Mouse (Mus musculus): Measurements from ENCODE around the gene Pcgf5. TPM values are rescaled to one million over a fixed set of nuclear protein-coding genes. Genes with fewer than 3 reads are reported as not detected.

Pcgf5 gene
- polyA plus RNA-seq, 1 experiment from 2014 or later: 10.1 TPM

DNA sequence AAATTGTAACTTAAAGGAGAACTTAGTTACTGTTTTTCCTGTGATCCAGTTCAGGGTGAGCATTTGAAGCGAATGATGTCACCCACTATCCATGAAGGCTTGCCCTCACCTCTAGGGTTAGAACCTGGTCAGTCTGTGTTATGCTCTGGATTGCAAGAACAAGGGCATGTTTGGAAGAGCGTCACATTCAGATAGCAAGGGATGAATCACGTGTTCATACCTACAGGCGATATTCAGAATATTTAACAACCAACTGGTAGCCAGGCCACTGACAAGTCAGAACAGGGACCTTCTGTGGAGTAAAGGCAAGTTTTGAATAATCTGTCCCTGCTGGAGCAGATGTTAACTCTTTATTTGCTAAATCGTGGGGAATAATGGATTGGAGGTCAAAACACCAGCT lies 14.4 kb downstream of the Pcgf5 start:
- no peaks in the 10 kb centered on the region for H3K4me1 ChIP-seq
- H3K27ac ChIP-seq: no peak overlapping the region
- no peaks in the 10 kb centered on the region for H3K27me3 ChIP-seq
- H3K9ac ChIP-seq: no peak overlapping the region
- H3K9me3 ChIP-seq (replicated peaks): no peaks in the 10 kb centered on the region
- H3K4me2 ChIP-seq (replicated peaks): no peak overlapping the region
- 89% methylated on average over 5 of the region's 5 CpGs for WGBS
- H3K4me3 ChIP-seq: no peak overlapping the region
- no peaks in the 10 kb centered on the region for H3K36me3 ChIP-seq
- no peak for ATAC-seq (ENCODE audit: low FRiP score)

DNA sequence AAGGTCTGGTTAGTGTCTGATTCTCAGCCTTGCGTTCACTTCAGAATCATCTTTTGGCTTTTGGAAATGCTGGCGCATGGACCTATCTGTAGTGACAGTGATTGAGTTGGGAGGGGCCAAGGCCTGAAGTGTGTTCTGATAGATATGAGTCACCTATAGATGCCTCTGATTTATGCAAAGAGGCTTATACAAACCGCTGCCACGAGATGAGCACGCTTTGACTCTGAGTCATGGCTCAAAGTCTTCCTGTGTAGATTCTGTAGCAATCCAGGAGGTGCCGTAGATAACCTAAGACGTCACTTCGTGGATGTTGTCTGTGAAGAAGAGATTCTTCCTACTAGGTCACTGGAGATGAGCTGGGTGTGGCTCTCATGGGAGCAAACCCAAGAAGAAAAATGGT lies 16.6 kb downstream of the Pcgf5 start:
- no peak overlapping the region for H3K4me2 ChIP-seq (replicated peaks)
- H3K4me3 ChIP-seq: no peak overlapping the region
- WGBS: 90% methylated on average over 8 of the region's 8 CpGs
- H3K36me3 ChIP-seq: no peaks in the 10 kb centered on the region
- H3K9ac ChIP-seq: no peak overlapping the region
- H3K27ac ChIP-seq: no peak overlapping the region
- no peaks in the 10 kb centered on the region for H3K9me3 ChIP-seq (replicated peaks)
- no peak for ATAC-seq (ENCODE audit: low FRiP score)
- no peaks in the 10 kb centered on the region for H3K27me3 ChIP-seq
- H3K4me1 ChIP-seq: no peaks in the 10 kb centered on the region

DNA sequence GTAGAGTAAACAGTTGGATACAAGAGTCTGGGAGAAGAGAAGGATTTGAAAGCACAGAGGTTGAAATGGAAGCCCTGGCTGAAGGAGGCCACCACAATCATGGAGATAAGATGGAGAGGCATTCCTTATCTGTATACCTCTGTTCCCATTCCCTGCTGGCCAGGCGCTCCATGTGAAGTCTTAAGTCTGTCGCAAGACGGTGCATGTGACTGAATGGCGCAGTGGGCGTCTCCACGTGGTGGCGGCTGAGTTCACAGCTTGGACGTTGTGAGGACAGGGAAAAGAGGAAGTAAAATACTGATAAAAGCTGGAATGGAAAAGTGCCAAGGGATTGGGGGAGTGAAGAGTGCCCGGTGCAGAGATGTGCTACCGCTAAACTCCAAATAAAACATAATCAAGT lies 23.4 kb downstream of the Pcgf5 start:
- no peaks in the 10 kb centered on the region for H3K36me3 ChIP-seq
- WGBS: 91% methylated on average over 10 of the region's 10 CpGs
- no peak for ATAC-seq (ENCODE audit: low FRiP score)
- no peak overlapping the region for H3K27ac ChIP-seq
- no peak overlapping the region for H3K4me2 ChIP-seq (replicated peaks)
- no peaks in the 10 kb centered on the region for H3K27me3 ChIP-seq
- H3K4me3 ChIP-seq: no peak overlapping the region
- H3K9ac ChIP-seq: no peak overlapping the region
- H3K9me3 ChIP-seq (replicated peaks): no peaks in the 10 kb centered on the region
- no peaks in the 10 kb centered on the region for H3K4me1 ChIP-seq

DNA sequence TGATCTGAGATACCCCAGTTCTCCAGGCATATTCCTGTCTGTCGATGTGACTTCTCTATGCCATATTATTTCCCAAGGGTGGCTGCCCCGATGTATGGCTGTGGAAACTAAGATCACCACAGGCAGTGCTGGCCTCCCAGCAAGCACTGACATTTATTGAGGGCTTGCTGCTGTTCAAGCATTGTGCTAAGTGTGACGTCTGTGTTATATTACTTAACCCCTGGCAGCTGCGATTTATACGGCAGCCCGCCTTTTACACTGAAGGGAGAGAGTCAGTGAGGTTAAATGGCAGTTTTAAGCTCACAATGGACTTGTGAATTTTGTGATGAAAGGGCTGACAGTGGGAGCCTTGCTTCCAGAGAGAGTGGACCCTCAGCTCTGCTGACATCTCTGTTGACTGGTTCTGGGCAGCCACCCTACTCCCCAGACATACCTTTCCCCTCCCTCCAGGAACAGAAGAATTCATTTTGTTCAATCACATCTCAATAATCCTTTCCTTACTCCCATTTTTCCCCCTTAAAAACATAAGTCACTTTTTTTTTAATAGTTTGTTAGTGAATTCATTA lies 25.0 kb downstream of the Pcgf5 start:
- WGBS: 36% methylated on average over 6 of the region's 6 CpGs
- no peaks in the 10 kb centered on the region for H3K27me3 ChIP-seq
- ATAC-seq (ENCODE audit: low FRiP score): no peak
- no peaks in the 10 kb centered on the region for H3K36me3 ChIP-seq
- H3K9me3 ChIP-seq (replicated peaks): no peaks in the 10 kb centered on the region
- no peaks in the 10 kb centered on the region for H3K4me1 ChIP-seq
- no peak overlapping the region for H3K4me3 ChIP-seq
- no peak overlapping the region for H3K4me2 ChIP-seq (replicated peaks)
- H3K27ac ChIP-seq: no peak overlapping the region
- H3K9ac ChIP-seq: no peak overlapping the region; the same call in 1 of the 2 replicates

DNA sequence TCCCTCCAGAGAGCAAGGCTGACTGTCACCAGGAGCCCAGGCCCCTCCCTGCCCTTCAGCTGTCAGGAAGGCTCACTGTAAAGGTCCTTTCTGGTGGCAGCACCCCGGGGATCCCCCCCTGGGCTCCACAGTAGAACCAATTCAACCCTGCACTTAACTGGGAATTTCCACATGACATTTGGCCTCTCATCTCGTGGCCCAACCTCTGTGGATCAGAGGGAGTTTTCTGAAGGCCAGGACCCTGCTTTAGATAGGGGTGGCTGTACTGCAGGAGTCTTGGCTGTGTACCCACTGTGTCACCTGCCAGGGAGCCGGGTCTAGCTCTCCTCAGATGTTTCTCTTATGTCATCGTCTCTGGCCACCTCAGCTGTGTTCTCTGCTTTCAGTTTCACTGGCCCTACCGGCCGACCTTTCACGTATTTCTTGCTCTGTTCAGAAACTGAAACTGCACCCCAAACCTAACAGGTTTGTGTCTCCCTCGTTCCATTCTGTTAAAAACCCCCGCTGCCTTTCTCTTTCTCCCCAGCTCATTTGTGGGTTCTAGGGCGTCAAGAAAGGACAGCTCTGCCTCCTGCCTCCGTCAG lies 27.2 kb downstream of the Pcgf5 start:
- H3K4me3 ChIP-seq: no peak overlapping the region
- H3K9me3 ChIP-seq (replicated peaks): no peaks in the 10 kb centered on the region
- no peak for ATAC-seq (ENCODE audit: low FRiP score)
- 77% methylated on average over 11 of the region's 11 CpGs for WGBS
- H3K27ac ChIP-seq: no peak overlapping the region
- H3K4me1 ChIP-seq: no peaks in the 10 kb centered on the region
- no peak overlapping the region for H3K4me2 ChIP-seq (replicated peaks)
- H3K9ac ChIP-seq: no peak overlapping the region
- no peaks in the 10 kb centered on the region for H3K27me3 ChIP-seq
- no peaks in the 10 kb centered on the region for H3K36me3 ChIP-seq

DNA sequence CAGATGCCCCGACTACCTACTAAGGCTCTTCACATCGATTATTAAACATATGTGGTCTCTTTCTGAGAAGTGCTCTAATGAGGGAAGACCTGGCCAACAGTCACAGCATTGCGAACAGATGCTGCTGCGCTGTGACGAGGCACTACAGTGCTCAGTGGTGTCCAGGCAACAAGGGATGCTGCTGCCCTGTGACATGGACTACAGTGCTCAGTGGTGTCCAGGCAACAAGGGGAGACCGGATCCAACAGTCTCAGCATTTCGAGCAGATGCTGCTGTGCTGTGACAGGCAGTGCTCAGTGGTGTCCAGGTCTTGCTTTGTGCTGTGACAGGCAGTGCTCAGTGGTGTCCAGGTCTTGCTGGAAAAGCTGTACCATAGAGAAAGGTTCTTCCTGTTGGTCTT lies 29.6 kb downstream of the Pcgf5 start:
- Histone ChIP-seq H3K36me3 (no peaks in the 10 kb centered on the region), H3K4me3 (no peak overlapping the region), H3K27ac (no peak overlapping the region), H3K4me1 (no peaks in the 10 kb centered on the region), H3K9ac (no peak overlapping the region), H3K9me3 (replicated peaks) (no peaks in the 10 kb centered on the region), H3K27me3 (no peaks in the 10 kb centered on the region), H3K4me2 (replicated peaks) (no peak overlapping the region)
- WGBS: 73% methylated on average over 7 of the region's 7 CpGs
- no peak for ATAC-seq (ENCODE audit: low FRiP score)

DNA sequence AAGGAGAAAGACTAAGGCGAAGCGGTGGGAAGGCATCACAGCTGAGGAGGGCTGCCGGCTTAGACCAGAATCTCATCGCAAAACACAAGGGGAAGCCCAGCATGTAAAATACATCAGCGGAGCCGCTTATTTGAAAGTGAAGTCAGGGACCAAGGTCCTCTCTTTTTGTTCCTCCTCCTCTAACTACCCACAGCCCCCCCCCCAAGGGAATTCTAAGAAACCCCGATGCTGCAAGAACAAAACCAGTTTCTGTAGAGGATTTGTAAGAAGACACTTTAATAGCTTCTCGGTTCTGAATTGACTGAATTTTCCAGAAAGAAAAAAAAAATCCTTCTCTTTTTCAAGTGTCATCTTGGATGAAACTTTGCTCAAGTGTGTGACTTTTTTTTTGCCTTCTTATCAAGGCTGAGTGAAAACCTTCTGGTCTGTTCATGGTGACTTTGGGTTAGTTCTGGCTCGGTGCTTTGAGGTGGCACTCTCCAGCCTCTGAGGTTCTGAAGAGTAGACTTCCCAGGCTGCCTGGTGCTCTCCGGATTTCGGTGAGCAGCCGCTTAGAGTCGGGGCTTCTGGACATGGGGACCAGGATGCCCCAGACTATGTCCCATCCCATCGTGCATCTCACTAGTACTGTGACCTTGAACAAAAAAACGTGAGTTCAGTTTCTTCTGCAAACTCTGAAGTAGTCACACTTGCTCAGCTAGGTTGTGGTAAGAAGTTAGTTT lies 30.6 kb downstream of the Pcgf5 start:
- ATAC-seq (ENCODE audit: low FRiP score): no peak
- H3K27ac ChIP-seq: no peak overlapping the region
- no peaks in the 10 kb centered on the region for H3K4me1 ChIP-seq
- 70% methylated on average over 15 of the region's 15 CpGs for WGBS
- no peak overlapping the region for H3K9ac ChIP-seq
- no peaks in the 10 kb centered on the region for H3K27me3 ChIP-seq
- no peak overlapping the region for H3K4me3 ChIP-seq
- no peaks in the 10 kb centered on the region for H3K9me3 ChIP-seq (replicated peaks)
- no peak overlapping the region for H3K4me2 ChIP-seq (replicated peaks)
- no peaks in the 10 kb centered on the region for H3K36me3 ChIP-seq

DNA sequence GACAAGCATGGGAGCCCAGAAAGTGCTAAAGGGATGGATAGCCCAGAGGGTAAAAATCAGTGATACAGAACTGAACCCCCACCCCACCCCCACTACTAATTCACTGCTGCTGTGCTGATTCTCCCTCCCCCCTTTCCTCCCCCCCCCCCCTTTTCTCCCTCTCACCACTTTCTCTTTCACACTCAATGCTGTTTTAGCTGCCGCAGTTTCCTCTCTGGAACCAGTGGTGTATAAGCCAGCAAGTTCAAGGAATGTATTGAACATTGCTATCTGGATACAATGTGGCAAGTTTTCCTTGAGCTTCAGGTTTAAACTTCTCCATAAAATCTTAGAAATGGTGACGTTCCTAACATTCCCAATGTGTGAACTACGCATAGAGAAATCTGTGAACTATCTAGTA lies 34.8 kb downstream of the Pcgf5 start:
- H3K4me2 ChIP-seq (replicated peaks): no peak overlapping the region
- no peaks in the 10 kb centered on the region for H3K27me3 ChIP-seq
- WGBS: 93% methylated on average over 3 of the region's 3 CpGs
- H3K9ac ChIP-seq: no peak overlapping the region
- ATAC-seq (ENCODE audit: low FRiP score): no peak
- no peak overlapping the region for H3K4me3 ChIP-seq
- no peaks in the 10 kb centered on the region for H3K9me3 ChIP-seq (replicated peaks)
- H3K36me3 ChIP-seq: no peaks in the 10 kb centered on the region
- no peaks in the 10 kb centered on the region for H3K4me1 ChIP-seq
- H3K27ac ChIP-seq: no peak overlapping the region

DNA sequence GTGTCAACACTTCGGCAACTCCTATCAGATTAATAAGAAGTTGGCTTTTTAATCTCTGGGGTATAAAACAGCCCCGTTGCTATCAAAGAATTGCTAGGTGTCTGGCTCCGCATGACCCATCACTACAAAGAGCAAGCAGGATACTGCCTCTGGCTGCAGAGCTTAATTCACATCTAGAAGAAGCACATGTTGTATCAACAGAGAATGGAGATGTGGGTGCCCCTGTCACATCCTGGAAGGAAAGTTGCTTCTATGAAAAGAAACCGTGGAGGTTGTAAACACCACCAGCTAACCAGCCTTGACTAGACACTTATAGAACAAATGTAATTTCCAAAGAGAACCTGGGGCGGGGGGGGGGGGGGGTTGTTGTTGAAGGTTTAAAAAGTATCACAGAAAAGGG lies 35.9 kb downstream of the Pcgf5 start:
- no peaks in the 10 kb centered on the region for H3K4me1 ChIP-seq
- no peak overlapping the region for H3K9ac ChIP-seq
- H3K4me3 ChIP-seq: no peak overlapping the region
- no peaks in the 10 kb centered on the region for H3K9me3 ChIP-seq (replicated peaks)
- H3K36me3 ChIP-seq: no peaks in the 10 kb centered on the region
- H3K4me2 ChIP-seq (replicated peaks): no peak overlapping the region
- H3K27me3 ChIP-seq: no peaks in the 10 kb centered on the region
- H3K27ac ChIP-seq: no peak overlapping the region
- ATAC-seq (ENCODE audit: low FRiP score): no peak
- WGBS: 80% methylated on average over 5 of the region's 5 CpGs

DNA sequence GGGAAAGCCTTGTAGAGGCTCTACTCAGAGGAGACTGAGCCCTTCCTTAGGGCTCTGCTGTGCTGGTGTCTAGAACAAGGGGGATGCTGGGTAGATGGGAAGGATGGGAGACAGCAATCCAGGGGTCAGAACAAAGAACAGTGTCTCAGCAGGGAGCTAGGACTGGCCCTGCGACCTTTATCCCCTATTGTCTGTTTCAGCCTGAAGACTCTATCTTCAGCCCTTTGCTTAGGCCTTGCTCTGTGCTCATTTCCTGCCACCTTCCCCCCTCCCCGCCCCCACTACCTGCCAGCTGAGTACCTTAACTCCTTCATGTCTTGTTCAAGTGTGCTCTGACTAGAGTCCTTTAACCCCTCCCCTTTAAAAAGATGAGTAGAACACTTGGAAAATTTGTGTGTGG lies 36.3 kb downstream of the Pcgf5 start:
- 26% methylated on average over 2 of the region's 2 CpGs for WGBS
- no peak for ATAC-seq (ENCODE audit: low FRiP score)
- no peaks in the 10 kb centered on the region for H3K27me3 ChIP-seq
- no peaks in the 10 kb centered on the region for H3K36me3 ChIP-seq
- H3K9ac ChIP-seq: no peak overlapping the region
- no peak overlapping the region for H3K27ac ChIP-seq
- H3K4me1 ChIP-seq: no peaks in the 10 kb centered on the region
- H3K9me3 ChIP-seq (replicated peaks): no peaks in the 10 kb centered on the region
- H3K4me2 ChIP-seq (replicated peaks): no peak overlapping the region
- H3K4me3 ChIP-seq: no peak overlapping the region

DNA sequence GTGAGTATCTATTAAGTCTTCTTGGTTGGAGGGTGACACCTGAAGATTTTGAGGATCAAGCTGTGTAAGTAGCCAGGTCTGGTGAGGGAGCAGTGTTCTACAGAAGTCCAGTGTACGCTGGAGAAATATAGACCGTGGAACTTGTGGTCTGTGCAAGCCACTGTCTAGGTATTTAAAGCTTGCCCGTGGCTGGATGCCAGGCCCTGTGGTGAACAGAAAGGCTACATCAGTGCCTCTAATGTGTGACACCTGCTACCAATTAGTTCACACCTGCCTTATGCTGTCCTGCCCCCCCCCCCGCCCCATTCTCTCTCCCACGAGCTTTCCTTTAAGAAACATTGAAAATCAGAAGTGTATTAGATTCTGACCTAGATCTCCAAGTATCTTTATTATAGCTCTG lies 40.4 kb downstream of the Pcgf5 start:
- no peak overlapping the region for H3K4me3 ChIP-seq
- WGBS: 80% methylated on average over 5 of the region's 5 CpGs
- H3K9ac ChIP-seq: no peak overlapping the region
- no peaks in the 10 kb centered on the region for H3K27me3 ChIP-seq
- no peak overlapping the region for H3K4me2 ChIP-seq (replicated peaks)
- no peak overlapping the region for H3K27ac ChIP-seq
- no peaks in the 10 kb centered on the region for H3K36me3 ChIP-seq
- H3K9me3 ChIP-seq (replicated peaks): no peaks in the 10 kb centered on the region
- H3K4me1 ChIP-seq: no peaks in the 10 kb centered on the region
- ATAC-seq (ENCODE audit: low FRiP score): no peak

DNA sequence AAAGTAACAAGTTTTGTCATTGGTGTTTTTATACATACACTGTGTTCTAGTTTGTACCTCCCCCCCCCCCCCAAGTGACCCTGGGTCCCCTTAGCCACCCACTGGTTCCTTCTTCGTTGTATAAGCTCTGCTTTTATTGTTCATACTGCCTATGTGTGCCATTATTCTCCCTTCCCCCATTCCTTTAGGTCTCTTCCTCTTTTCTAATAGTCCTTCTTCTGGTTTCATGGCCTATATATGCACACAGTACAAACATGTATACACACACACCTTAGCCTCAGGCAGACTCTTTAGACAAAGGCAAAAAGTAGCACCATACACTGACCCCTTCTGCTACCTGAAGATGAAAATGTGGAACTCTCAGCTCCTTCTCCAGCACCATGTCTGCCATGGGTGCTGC lies 42.6 kb downstream of the Pcgf5 start:
- ATAC-seq (ENCODE audit: low FRiP score): no peak
- WGBS: 80% methylated on average over 1 of the region's 1 CpGs
- no peak overlapping the region for H3K4me2 ChIP-seq (replicated peaks)
- no peaks in the 10 kb centered on the region for H3K9me3 ChIP-seq (replicated peaks)
- H3K4me1 ChIP-seq: no peaks in the 10 kb centered on the region
- H3K4me3 ChIP-seq: no peak overlapping the region
- H3K27me3 ChIP-seq: no peaks in the 10 kb centered on the region
- H3K27ac ChIP-seq: no peak overlapping the region
- H3K9ac ChIP-seq: no peak overlapping the region
- H3K36me3 ChIP-seq: no peaks in the 10 kb centered on the region

DNA sequence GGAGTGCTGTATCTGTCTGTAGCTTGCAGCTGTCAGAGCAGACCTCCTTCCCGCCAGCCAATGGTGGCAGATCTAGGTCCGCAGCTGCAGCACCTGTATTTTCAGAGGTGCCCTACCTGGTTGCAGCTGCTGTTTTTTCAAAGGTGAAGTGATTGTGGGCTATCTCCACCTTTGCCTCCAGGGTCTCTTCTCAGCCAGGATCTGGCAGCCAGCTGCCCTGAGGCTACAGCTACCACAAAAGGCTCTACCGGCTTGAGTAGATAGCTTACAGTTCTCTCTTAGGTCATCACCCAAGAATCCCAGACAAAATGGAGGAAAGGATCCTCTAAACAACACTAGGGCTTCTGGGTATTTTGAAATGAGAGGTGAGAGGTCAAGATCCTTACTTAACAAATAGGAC lies 50.4 kb downstream of the Pcgf5 start:
- ATAC-seq (ENCODE audit: low FRiP score): no peak
- Histone ChIP-seq H3K9me3 (replicated peaks) (no peaks in the 10 kb centered on the region), H3K36me3 (no peaks in the 10 kb centered on the region), H3K27me3 (no peaks in the 10 kb centered on the region), H3K4me1 (no peaks in the 10 kb centered on the region), H3K4me2 (replicated peaks) (no peak overlapping the region), H3K27ac (no peak overlapping the region), H3K4me3 (no peak overlapping the region), H3K9ac (no peak overlapping the region)
- WGBS: 89% methylated on average over 3 of the region's 3 CpGs
